ENCODE assay signal across 13 mouse cellular contexts in the genomic region with DNA sequence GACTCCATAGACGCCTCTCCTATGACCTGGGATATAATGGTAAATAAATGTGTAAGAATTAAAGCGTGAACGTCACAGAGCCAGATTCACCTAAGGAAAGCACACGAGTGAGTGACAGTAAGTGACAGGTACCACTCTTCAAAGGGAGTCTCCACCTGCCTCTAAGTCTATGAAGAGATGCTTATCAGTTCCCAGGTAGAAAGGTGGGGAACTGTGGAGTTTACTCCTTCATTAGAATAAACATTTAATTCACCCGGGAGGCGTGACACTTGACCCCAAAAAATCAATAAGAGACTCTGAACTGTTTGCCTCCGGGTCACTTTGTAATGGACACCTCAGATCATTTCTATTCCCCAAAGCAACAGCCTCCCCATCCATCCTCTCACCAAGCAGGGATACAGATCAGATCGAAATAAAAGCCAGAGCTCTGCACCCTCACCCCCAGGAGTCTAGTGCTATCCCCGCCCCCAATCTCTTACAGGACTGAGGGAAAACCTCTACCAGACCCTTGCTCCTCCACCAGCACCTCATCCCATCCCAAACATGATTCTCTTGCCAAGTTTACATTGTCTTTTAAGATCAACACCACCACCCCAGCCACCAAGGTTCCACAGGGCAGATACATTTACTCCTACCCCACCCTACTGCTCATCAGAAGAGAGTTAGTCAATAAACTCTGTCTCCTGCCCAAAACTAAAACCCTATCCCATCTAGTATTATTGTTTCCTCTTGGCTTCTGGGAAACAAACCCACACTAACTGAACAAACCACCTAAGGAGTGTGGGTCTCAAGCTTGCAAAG.
"Had no signal": no experiment of that assay in that cellular context is flagged by ENCODE, and none has a peak within 500 bp of the region (broad histone marks: within the 10 kb centered on the region; RNA-seq: fewer than 3 reads in every experiment).

No protein-coding gene starts in this region.

- H3K27ac ChIP-seq: hindbrain, postnatal 0 days; limb, embryonic 13.5 days; midbrain, embryonic 10.5 days; midbrain, embryonic 15.5 days had no signal

- H3K27me3 ChIP-seq: limb, embryonic 13.5 days; midbrain, embryonic 15.5 days had no signal

- H3K4me2 ChIP-seq: limb, embryonic 13.5 days; midbrain, embryonic 15.5 days had no signal

- DNase-seq: kidney, adult 18-20 months; kidney, postnatal 14 days; left cerebral cortex, postnatal 4 days; lung, adult 2 months; lung, postnatal 36 days; right cerebral cortex, postnatal 14 days; thymus, adult 2 months; thymus, postnatal 25 days had no signal

- H3K4me3 ChIP-seq: limb, embryonic 13.5 days; midbrain, embryonic 10.5 days; midbrain, embryonic 15.5 days had no signal

- H3K9me3 ChIP-seq: limb, embryonic 13.5 days; midbrain, embryonic 10.5 days; midbrain, embryonic 15.5 days had no signal

- ATAC-seq: hindbrain, postnatal 0 days; lung, postnatal 0 days; midbrain, embryonic 15.5 days had no signal

- H3K9ac ChIP-seq: limb, embryonic 13.5 days; midbrain, embryonic 15.5 days had no signal

- H3K36me3 ChIP-seq: limb, embryonic 13.5 days; midbrain, embryonic 10.5 days; midbrain, embryonic 15.5 days had no signal
